Mouse (Mus musculus): ENCODE results near the gene Hs1bp3. TPM values are rescaled to one million over a fixed set of nuclear protein-coding genes. Genes with fewer than 3 reads are reported as not detected.

The Hs1bp3 gene
- polyA plus RNA-seq, 1 experiment from 2014 or later = 7.8 TPM

DNA sequence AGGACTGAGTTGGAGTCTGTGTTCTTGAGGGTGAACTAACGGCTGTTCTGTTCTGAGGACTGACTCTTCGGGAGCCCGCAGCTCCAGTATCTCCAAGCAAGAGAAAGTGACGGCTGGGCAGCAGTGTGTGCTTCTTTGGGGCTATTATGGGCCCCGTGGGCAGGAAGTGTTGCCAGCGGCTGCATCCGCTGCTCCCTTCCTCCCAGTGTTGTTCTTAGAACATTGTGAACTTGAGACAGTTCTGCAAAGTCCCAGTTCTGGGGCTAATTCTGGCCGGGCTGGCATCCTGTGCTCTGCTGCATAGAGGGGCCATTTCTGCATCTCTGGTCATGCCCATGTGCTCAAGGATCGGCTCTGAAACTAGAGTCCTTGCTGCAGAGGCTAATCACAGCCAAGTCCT, 31.7 kb downstream of the Hs1bp3 start:
- Histone ChIP-seq H3K9me3 (ENCODE audit: control insufficient read depth, low read length) (no peaks in the 10 kb centered on the region), H3K9ac (ENCODE audit: low read length) (no peak overlapping the region), H3K4me1 (replicated peaks; ENCODE audit: control insufficient read depth, insufficient read depth, low read length) (peaks cover 6% of the 10 kb centered on the region), H3K4me3 (ENCODE audit: low read depth, low read length) (no peak overlapping the region), H3K4me2 (ENCODE audit: low read depth, low read length, severe bottlenecking) (no peak overlapping the region), H3K36me3 (ENCODE audit: control insufficient read depth, insufficient read depth, low read length) (no peaks in the 10 kb centered on the region; the same call in 1 of the 2 replicates), H3K27me3 (ENCODE audit: control insufficient read depth, insufficient read depth, low read length) (no peaks in the 10 kb centered on the region), H3K27ac (ENCODE audit: low read depth, low read length) (no peak overlapping the region)
- WGBS = 74% methylated on average over 9 of the region's 9 CpGs
- DNase-seq (ENCODE audit: low spot score) = no peak
- no peak for ATAC-seq (replicated peaks; ENCODE audit: low FRiP score)

DNA sequence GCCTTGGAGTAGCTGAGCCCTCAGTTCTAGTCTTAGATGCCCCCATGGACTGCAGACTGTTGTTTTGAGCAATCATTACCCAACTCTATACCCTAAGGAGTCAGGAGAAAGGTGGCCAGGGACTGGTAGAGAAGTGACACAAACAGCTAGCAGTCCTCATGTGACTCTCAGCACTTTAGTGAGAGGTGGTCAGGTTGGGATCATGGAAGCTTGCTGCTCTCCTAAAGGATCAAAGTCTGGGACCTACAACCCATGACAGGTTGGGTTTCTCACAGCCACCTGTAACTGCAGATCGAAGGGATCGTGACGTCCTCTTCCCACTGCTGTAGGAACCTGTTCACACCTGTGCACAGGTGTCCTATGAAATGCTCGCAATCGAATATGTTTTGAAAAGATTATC, 32.3 kb downstream of the Hs1bp3 start:
- H3K4me3 ChIP-seq (ENCODE audit: low read depth, low read length) = no peak overlapping the region
- H3K4me2 ChIP-seq (ENCODE audit: low read depth, low read length, severe bottlenecking) = no peak overlapping the region
- no peaks in the 10 kb centered on the region for H3K9me3 ChIP-seq (ENCODE audit: control insufficient read depth, low read length)
- H3K27me3 ChIP-seq (ENCODE audit: control insufficient read depth, insufficient read depth, low read length) = no peaks in the 10 kb centered on the region
- no peaks in the 10 kb centered on the region; the same call in 1 of the 2 replicates for H3K36me3 ChIP-seq (ENCODE audit: control insufficient read depth, insufficient read depth, low read length)
- DNase-seq (ENCODE audit: low spot score) (no peak), ATAC-seq (replicated peaks; ENCODE audit: low FRiP score) (no peak)
- no peak overlapping the region for H3K9ac ChIP-seq (ENCODE audit: low read length)
- 90% methylated on average over 5 of the region's 5 CpGs for WGBS
- 0 out of 2 replicates have a peak, but pooled peaks cover 3% of the 10 kb centered on the region for H3K4me1 ChIP-seq (replicated peaks; ENCODE audit: control insufficient read depth, insufficient read depth, low read length)
- H3K27ac ChIP-seq (ENCODE audit: low read depth, low read length) = no peak overlapping the region

DNA sequence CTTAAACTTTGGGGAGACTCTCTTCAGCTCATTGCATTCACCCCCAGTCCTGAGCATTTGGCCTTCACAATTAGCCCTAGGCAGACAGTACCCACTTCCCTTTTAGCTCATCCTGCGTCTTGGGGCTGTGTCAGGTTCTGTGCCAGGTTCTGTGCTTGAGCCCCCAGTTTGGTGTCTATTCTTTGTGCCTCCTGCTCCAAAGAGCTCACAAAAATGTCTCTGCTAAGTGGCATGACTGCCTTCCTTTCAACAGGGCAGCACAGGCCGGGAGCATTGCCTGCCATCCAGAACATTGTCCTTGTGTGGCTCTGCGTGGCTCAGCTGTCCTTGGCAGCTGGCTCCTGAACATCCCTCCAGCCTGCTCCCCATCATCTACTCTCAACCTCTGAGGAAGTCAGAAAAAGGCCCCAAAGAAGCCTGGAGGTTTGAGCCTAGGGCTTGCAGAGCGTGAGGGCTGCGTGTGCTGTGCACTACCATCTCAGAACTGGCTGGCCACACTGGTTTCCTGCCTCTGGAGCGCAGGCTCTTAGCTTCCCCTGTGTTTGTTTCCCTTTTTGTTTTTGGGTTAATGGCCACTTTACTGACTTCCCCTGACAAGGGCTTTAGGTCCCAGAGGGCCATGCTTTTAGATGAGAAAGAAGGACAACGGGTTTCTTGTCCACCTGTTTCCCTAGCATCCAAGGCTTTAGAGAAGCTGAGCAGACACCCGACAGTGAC, 34.7 kb downstream of the Hs1bp3 start:
- WGBS = 88% methylated on average over 8 of the region's 8 CpGs
- Histone ChIP-seq H3K27me3 (ENCODE audit: control insufficient read depth, insufficient read depth, low read length) (no peaks in the 10 kb centered on the region), H3K4me1 (replicated peaks; ENCODE audit: control insufficient read depth, insufficient read depth, low read length) (0 out of 2 replicates have a peak, but pooled peaks cover 3% of the 10 kb centered on the region), H3K4me2 (ENCODE audit: low read depth, low read length, severe bottlenecking) (no peak overlapping the region), H3K36me3 (ENCODE audit: control insufficient read depth, insufficient read depth, low read length) (no peaks in the 10 kb centered on the region), H3K9me3 (ENCODE audit: control insufficient read depth, low read length) (no peaks in the 10 kb centered on the region), H3K27ac (ENCODE audit: low read depth, low read length) (no peak overlapping the region), H3K4me3 (ENCODE audit: low read depth, low read length) (no peak overlapping the region), H3K9ac (ENCODE audit: low read length) (no peak overlapping the region)
- DNase-seq (ENCODE audit: low spot score) (no peak), ATAC-seq (replicated peaks; ENCODE audit: low FRiP score) (no peak)

GRCm38 (mm10) chr12:8348733-8349513, 35.7 kb downstream of the Hs1bp3 start:
- Histone ChIP-seq H3K4me2 (ENCODE audit: low read depth, low read length, severe bottlenecking) (no peak overlapping the region), H3K27me3 (ENCODE audit: control insufficient read depth, insufficient read depth, low read length) (no peaks in the 10 kb centered on the region), H3K9me3 (ENCODE audit: control insufficient read depth, low read length) (no peaks in the 10 kb centered on the region), H3K36me3 (ENCODE audit: control insufficient read depth, insufficient read depth, low read length) (no peaks in the 10 kb centered on the region), H3K9ac (ENCODE audit: low read length) (no peak overlapping the region), H3K4me3 (ENCODE audit: low read depth, low read length) (no peak overlapping the region), H3K4me1 (replicated peaks; ENCODE audit: control insufficient read depth, insufficient read depth, low read length) (0 out of 2 replicates have a peak, but pooled peaks cover 3% of the 10 kb centered on the region), H3K27ac (ENCODE audit: low read depth, low read length) (no peak overlapping the region)
- ATAC-seq (replicated peaks; ENCODE audit: low FRiP score) = no peak
- 82% methylated on average over 9 of the region's 9 CpGs for WGBS
- no peak for DNase-seq (ENCODE audit: low spot score)

DNA sequence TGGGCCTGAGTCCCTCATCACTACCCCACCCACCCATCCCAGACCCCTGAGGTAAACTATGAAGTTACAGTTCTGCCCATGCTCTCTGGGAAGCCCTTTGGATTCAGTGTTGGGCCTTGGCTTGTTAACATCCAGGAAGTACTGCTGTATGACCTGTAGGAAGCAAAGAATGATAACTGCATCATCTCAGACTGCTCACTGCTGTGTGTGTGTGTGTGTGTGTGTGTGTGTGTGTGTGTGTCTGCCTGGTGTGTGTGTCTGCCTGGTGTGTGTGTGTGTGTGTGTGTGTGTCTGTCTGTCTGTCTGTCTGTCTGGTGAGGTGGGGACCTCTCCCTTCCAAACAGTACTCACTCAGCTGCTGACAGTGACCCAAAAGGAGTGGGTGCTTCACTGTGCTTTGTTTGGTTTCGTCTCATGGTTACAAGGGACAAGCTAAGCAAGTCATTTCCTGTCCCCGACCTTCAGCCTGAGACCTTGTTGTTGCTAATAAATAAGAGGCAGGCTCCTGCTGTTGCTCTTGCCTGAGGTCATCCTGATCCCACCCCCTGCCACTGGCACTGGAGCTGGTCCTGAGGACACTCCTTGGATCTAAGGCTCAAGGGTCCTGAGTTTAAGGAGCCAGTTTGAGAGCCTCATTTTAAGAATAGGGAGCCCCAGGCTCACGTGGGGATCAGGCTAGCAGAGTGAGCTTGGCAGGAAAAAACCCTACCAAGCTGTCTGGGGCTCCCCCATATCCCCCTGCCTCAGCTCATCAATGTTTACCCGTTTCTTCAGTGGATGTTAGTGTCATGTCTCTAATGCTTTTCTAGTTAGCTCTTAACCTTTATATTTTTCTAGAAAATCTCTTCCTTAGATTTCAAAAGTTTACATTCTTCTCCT, 38.0 kb downstream of the Hs1bp3 start:
- Histone ChIP-seq H3K27me3 (ENCODE audit: control insufficient read depth, insufficient read depth, low read length) (no peaks in the 10 kb centered on the region), H3K27ac (ENCODE audit: low read depth, low read length) (no peak overlapping the region), H3K9ac (ENCODE audit: low read length) (no peak overlapping the region), H3K4me1 (replicated peaks; ENCODE audit: control insufficient read depth, insufficient read depth, low read length) (0 out of 2 replicates have a peak, but pooled peaks cover 2% of the 10 kb centered on the region), H3K36me3 (ENCODE audit: control insufficient read depth, insufficient read depth, low read length) (no peaks in the 10 kb centered on the region), H3K4me2 (ENCODE audit: low read depth, low read length, severe bottlenecking) (no peak overlapping the region), H3K4me3 (ENCODE audit: low read depth, low read length) (no peak overlapping the region), H3K9me3 (ENCODE audit: control insufficient read depth, low read length) (no peaks in the 10 kb centered on the region; the same call in 1 of the 2 replicates)
- DNase-seq (ENCODE audit: low spot score) = no peak
- no peak for ATAC-seq (replicated peaks; ENCODE audit: low FRiP score)
- 53% methylated on average over 4 of the region's 4 CpGs for WGBS

- H3K4me2 ChIP-seq (ENCODE audit: low read depth, low read length, severe bottlenecking) = no peak overlapping the region
- H3K27ac ChIP-seq (ENCODE audit: low read depth, low read length) = no peak overlapping the region
- 82% methylated on average over 4 of the region's 4 CpGs for WGBS
- H3K9ac ChIP-seq (ENCODE audit: low read length) = no peak overlapping the region
- H3K27me3 ChIP-seq (ENCODE audit: control insufficient read depth, insufficient read depth, low read length) = no peaks in the 10 kb centered on the region
- no peaks in the 10 kb centered on the region for H3K36me3 ChIP-seq (ENCODE audit: control insufficient read depth, insufficient read depth, low read length)
- H3K9me3 ChIP-seq (ENCODE audit: control insufficient read depth, low read length) = no peaks in the 10 kb centered on the region; the same call in 1 of the 2 replicates
- ATAC-seq (replicated peaks; ENCODE audit: low FRiP score) = no peak
- no peak for DNase-seq (ENCODE audit: low spot score)
- H3K4me3 ChIP-seq (ENCODE audit: low read depth, low read length) = no peak overlapping the region
- H3K4me1 ChIP-seq (replicated peaks; ENCODE audit: control insufficient read depth, insufficient read depth, low read length) = 0 out of 2 replicates have a peak, but pooled peaks cover 2% of the 10 kb centered on the region
Measured at GRCm38 (mm10) chr12:8353071-8353470, 39.8 kb downstream of the Hs1bp3 start.

DNA sequence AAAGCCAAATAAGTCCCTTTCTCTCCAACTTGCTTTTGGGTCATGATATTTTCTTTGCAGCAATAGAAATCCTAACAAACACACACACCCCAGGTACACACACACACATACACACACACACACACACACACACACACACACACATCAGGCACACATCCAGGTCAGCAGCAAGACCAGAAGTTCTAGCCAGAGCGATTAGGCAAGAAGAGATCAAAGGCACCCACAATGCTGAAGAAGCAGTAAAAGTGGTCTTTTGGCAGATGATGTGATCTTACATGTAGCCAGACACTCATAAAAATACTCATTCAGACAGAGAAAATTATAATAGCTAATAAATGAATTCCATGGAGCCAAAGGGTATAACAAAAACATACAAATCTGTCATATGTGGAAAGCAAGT, 41.0 kb downstream of the Hs1bp3 start:
- H3K4me1 ChIP-seq (replicated peaks; ENCODE audit: control insufficient read depth, insufficient read depth, low read length) = no peaks in the 10 kb centered on the region; the same call in 1 of the 2 replicates
- ATAC-seq (replicated peaks; ENCODE audit: low FRiP score) = no peak

GRCm38 (mm10) chr12:8355011-8355410, 41.8 kb downstream of the Hs1bp3 start:
- Histone ChIP-seq H3K4me3 (ENCODE audit: low read depth, low read length) (no peak overlapping the region), H3K9me3 (ENCODE audit: control insufficient read depth, low read length) (no peaks in the 10 kb centered on the region; the same call in 1 of the 2 replicates), H3K27ac (ENCODE audit: low read depth, low read length) (no peak overlapping the region), H3K4me1 (replicated peaks; ENCODE audit: control insufficient read depth, insufficient read depth, low read length) (no peaks in the 10 kb centered on the region; the same call in 1 of the 2 replicates), H3K36me3 (ENCODE audit: control insufficient read depth, insufficient read depth, low read length) (no peaks in the 10 kb centered on the region), H3K27me3 (ENCODE audit: control insufficient read depth, insufficient read depth, low read length) (no peaks in the 10 kb centered on the region), H3K4me2 (ENCODE audit: low read depth, low read length, severe bottlenecking) (no peak overlapping the region), H3K9ac (ENCODE audit: low read length) (no peak overlapping the region)
- WGBS = 94% methylated on average over 4 of the region's 4 CpGs
- ATAC-seq (replicated peaks; ENCODE audit: low FRiP score) = no peak
- DNase-seq (ENCODE audit: low spot score) = no peak

More for the DNA sequence above, 41.0 kb downstream of the Hs1bp3 start:
- 96% methylated on average over 1 of the region's 1 CpGs for WGBS
- Histone ChIP-seq H3K9me3 (ENCODE audit: control insufficient read depth, low read length) (no peaks in the 10 kb centered on the region; the same call in 1 of the 2 replicates), H3K36me3 (ENCODE audit: control insufficient read depth, insufficient read depth, low read length) (no peaks in the 10 kb centered on the region), H3K4me3 (ENCODE audit: low read depth, low read length) (no peak overlapping the region), H3K27ac (ENCODE audit: low read depth, low read length) (no peak overlapping the region), H3K27me3 (ENCODE audit: control insufficient read depth, insufficient read depth, low read length) (no peaks in the 10 kb centered on the region), H3K4me2 (ENCODE audit: low read depth, low read length, severe bottlenecking) (no peak overlapping the region), H3K9ac (ENCODE audit: low read length) (no peak overlapping the region)
- no peak for DNase-seq (ENCODE audit: low spot score)
